Mouse (Mus musculus): ENCODE measurements around the gene Tec. TPM values are rescaled to one million over a fixed set of nuclear protein-coding genes. Genes with fewer than 3 reads are reported as not detected.

Gene Tec
- polyA plus RNA-seq, 1 experiment from 2014 or later, result 2.9 TPM

GRCm38 (mm10) chr5:72758925-72759924 is 109.1 kb downstream of the Tec start:
- Histone ChIP-seq H3K36me3 (ENCODE audit: control insufficient read depth, insufficient read depth, low read length) (no peaks in the 10 kb centered on the region), H3K9me3 (ENCODE audit: control insufficient read depth, low read length) (no peaks in the 10 kb centered on the region), H3K27me3 (ENCODE audit: control insufficient read depth, insufficient read depth, low read length) (no peaks in the 10 kb centered on the region), H3K4me2 (ENCODE audit: low read depth, low read length, severe bottlenecking) (no peak overlapping the region), H3K4me3 (ENCODE audit: low read depth, low read length) (no peak overlapping the region), H3K9ac (ENCODE audit: low read length) (no peak overlapping the region), H3K4me1 (replicated peaks; ENCODE audit: control insufficient read depth, insufficient read depth, low read length) (no peaks in the 10 kb centered on the region), H3K27ac (ENCODE audit: low read depth, low read length) (no peak overlapping the region)
- 78% methylated on average over 13 of the region's 13 CpGs for WGBS
- DNase-seq (ENCODE audit: low spot score) (no peak), ATAC-seq (replicated peaks; ENCODE audit: low FRiP score) (0 out of 2 replicates have a peak, but pooled peaks have one; percentile 33)

- WGBS, result 82% methylated on average over 18 of the region's 18 CpGs
Observed at GRCm38 (mm10) chr5:72757155-72757773, 111.0 kb downstream of the Tec start.

GRCm38 (mm10) chr5:72755941-72756340 is 112.3 kb downstream of the Tec start:
- Histone ChIP-seq H3K27ac (ENCODE audit: low read depth, low read length) (no peak overlapping the region), H3K4me1 (replicated peaks; ENCODE audit: control insufficient read depth, insufficient read depth, low read length) (no peaks in the 10 kb centered on the region), H3K9ac (ENCODE audit: low read length) (no peak overlapping the region), H3K4me3 (ENCODE audit: low read depth, low read length) (no peak overlapping the region), H3K27me3 (ENCODE audit: control insufficient read depth, insufficient read depth, low read length) (no peaks in the 10 kb centered on the region), H3K4me2 (ENCODE audit: low read depth, low read length, severe bottlenecking) (no peak overlapping the region), H3K9me3 (ENCODE audit: control insufficient read depth, low read length) (no peaks in the 10 kb centered on the region), H3K36me3 (ENCODE audit: control insufficient read depth, insufficient read depth, low read length) (no peaks in the 10 kb centered on the region)
- ATAC-seq (replicated peaks; ENCODE audit: low FRiP score), result no peak
- DNase-seq (ENCODE audit: low spot score), result peak; percentile 39
- WGBS, result 88% methylated on average over 8 of the region's 8 CpGs

More at GRCm38 (mm10) chr5:72757155-72757773, 111.0 kb downstream of the Tec start:
- H3K4me3 ChIP-seq (ENCODE audit: low read depth, low read length), result no peak overlapping the region
- H3K4me2 ChIP-seq (ENCODE audit: low read depth, low read length, severe bottlenecking), result no peak overlapping the region
- no peak overlapping the region for H3K9ac ChIP-seq (ENCODE audit: low read length)
- no peaks in the 10 kb centered on the region for H3K4me1 ChIP-seq (replicated peaks; ENCODE audit: control insufficient read depth, insufficient read depth, low read length)
- no peak overlapping the region for H3K27ac ChIP-seq (ENCODE audit: low read depth, low read length)
- DNase-seq (ENCODE audit: low spot score) (no peak), ATAC-seq (replicated peaks; ENCODE audit: low FRiP score) (no peak)
- H3K9me3 ChIP-seq (ENCODE audit: control insufficient read depth, low read length), result no peaks in the 10 kb centered on the region
- no peaks in the 10 kb centered on the region for H3K36me3 ChIP-seq (ENCODE audit: control insufficient read depth, insufficient read depth, low read length)
- no peaks in the 10 kb centered on the region for H3K27me3 ChIP-seq (ENCODE audit: control insufficient read depth, insufficient read depth, low read length)

GRCm38 (mm10) chr5:72755035-72755434 is 113.2 kb downstream of the Tec start:
- Histone ChIP-seq H3K27me3 (ENCODE audit: control insufficient read depth, insufficient read depth, low read length) (no peaks in the 10 kb centered on the region), H3K36me3 (ENCODE audit: control insufficient read depth, insufficient read depth, low read length) (no peaks in the 10 kb centered on the region), H3K9ac (ENCODE audit: low read length) (no peak overlapping the region), H3K4me2 (ENCODE audit: low read depth, low read length, severe bottlenecking) (no peak overlapping the region), H3K9me3 (ENCODE audit: control insufficient read depth, low read length) (no peaks in the 10 kb centered on the region), H3K27ac (ENCODE audit: low read depth, low read length) (no peak overlapping the region), H3K4me3 (ENCODE audit: low read depth, low read length) (no peak overlapping the region), H3K4me1 (replicated peaks; ENCODE audit: control insufficient read depth, insufficient read depth, low read length) (no peaks in the 10 kb centered on the region)
- 77% methylated on average over 2 of the region's 2 CpGs for WGBS
- ATAC-seq (replicated peaks; ENCODE audit: low FRiP score), result no peak
- DNase-seq (ENCODE audit: low spot score), result no peak

- H3K9me3 ChIP-seq (ENCODE audit: control insufficient read depth, low read length), result no peaks in the 10 kb centered on the region
- H3K27me3 ChIP-seq (ENCODE audit: control insufficient read depth, insufficient read depth, low read length), result no peaks in the 10 kb centered on the region
Observed at GRCm38 (mm10) chr5:72752585-72752984, 115.7 kb downstream of the Tec start, which contains the start of gene Txk. Gene Txk (minus strand): TSS chr5:72752777.

GRCm38 (mm10) chr5:72751056-72751758 is 117.1 kb downstream of the Tec start:
- 90% methylated on average over 7 of the region's 7 CpGs for WGBS
- H3K4me2 ChIP-seq (ENCODE audit: low read depth, low read length, severe bottlenecking), result no peak overlapping the region
- no peaks in the 10 kb centered on the region for H3K4me1 ChIP-seq (replicated peaks; ENCODE audit: control insufficient read depth, insufficient read depth, low read length)
- ATAC-seq (replicated peaks; ENCODE audit: low FRiP score), result no peak
- no peaks in the 10 kb centered on the region for H3K36me3 ChIP-seq (ENCODE audit: control insufficient read depth, insufficient read depth, low read length)
- no peak overlapping the region for H3K9ac ChIP-seq (ENCODE audit: low read length)
- no peaks in the 10 kb centered on the region for H3K27me3 ChIP-seq (ENCODE audit: control insufficient read depth, insufficient read depth, low read length)
- no peak overlapping the region for H3K27ac ChIP-seq (ENCODE audit: low read depth, low read length)
- no peaks in the 10 kb centered on the region for H3K9me3 ChIP-seq (ENCODE audit: control insufficient read depth, low read length)
- peak; percentile 14 for DNase-seq (ENCODE audit: low spot score)
- no peak overlapping the region for H3K4me3 ChIP-seq (ENCODE audit: low read depth, low read length)

More at GRCm38 (mm10) chr5:72752585-72752984, 115.7 kb downstream of the Tec start, which contains the start of gene Txk:
- Histone ChIP-seq H3K4me2 (ENCODE audit: low read depth, low read length, severe bottlenecking) (no peak within 1 kb of the TSS), H3K27ac (ENCODE audit: low read depth, low read length) (no peak within 1 kb of the TSS), H3K36me3 (ENCODE audit: control insufficient read depth, insufficient read depth, low read length) (no peaks in the 10 kb centered on the region), H3K9ac (ENCODE audit: low read length) (no peak within 1 kb of the TSS), H3K4me1 (replicated peaks; ENCODE audit: control insufficient read depth, insufficient read depth, low read length) (no peaks in the 10 kb centered on the region), H3K4me3 (ENCODE audit: low read depth, low read length) (no peak within 1 kb of the TSS)
- ATAC-seq (replicated peaks; ENCODE audit: low FRiP score), result no peak
- WGBS, result 87% methylated on average over 5 of the region's 5 CpGs
- DNase-seq (ENCODE audit: low spot score), result no peak

- Histone ChIP-seq H3K9me3 (ENCODE audit: control insufficient read depth, low read length) (no peaks in the 10 kb centered on the region), H3K4me1 (replicated peaks; ENCODE audit: control insufficient read depth, insufficient read depth, low read length) (no peaks in the 10 kb centered on the region), H3K9ac (ENCODE audit: low read length) (no peak overlapping the region), H3K4me2 (ENCODE audit: low read depth, low read length, severe bottlenecking) (no peak overlapping the region), H3K4me3 (ENCODE audit: low read depth, low read length) (no peak overlapping the region), H3K36me3 (ENCODE audit: control insufficient read depth, insufficient read depth, low read length) (no peaks in the 10 kb centered on the region), H3K27ac (ENCODE audit: low read depth, low read length) (no peak overlapping the region), H3K27me3 (ENCODE audit: control insufficient read depth, insufficient read depth, low read length) (no peaks in the 10 kb centered on the region)
- ATAC-seq (replicated peaks; ENCODE audit: low FRiP score), result no peak
- DNase-seq (ENCODE audit: low spot score), result no peak
- WGBS, result 83% methylated on average over 5 of the region's 5 CpGs
Observed at GRCm38 (mm10) chr5:72750226-72750625, 118.1 kb downstream of the Tec start.

GRCm38 (mm10) chr5:72748659-72749265 is 119.5 kb downstream of the Tec start:
- DNase-seq (ENCODE audit: low spot score) (no peak), ATAC-seq (replicated peaks; ENCODE audit: low FRiP score) (no peak)
- Histone ChIP-seq H3K36me3 (ENCODE audit: control insufficient read depth, insufficient read depth, low read length) (no peaks in the 10 kb centered on the region), H3K4me3 (ENCODE audit: low read depth, low read length) (no peak overlapping the region), H3K9me3 (ENCODE audit: control insufficient read depth, low read length) (no peaks in the 10 kb centered on the region), H3K4me2 (ENCODE audit: low read depth, low read length, severe bottlenecking) (no peak overlapping the region), H3K9ac (ENCODE audit: low read length) (no peak overlapping the region), H3K27ac (ENCODE audit: low read depth, low read length) (no peak overlapping the region), H3K27me3 (ENCODE audit: control insufficient read depth, insufficient read depth, low read length) (no peaks in the 10 kb centered on the region), H3K4me1 (replicated peaks; ENCODE audit: control insufficient read depth, insufficient read depth, low read length) (no peaks in the 10 kb centered on the region)
- WGBS, result 82% methylated on average over 7 of the region's 7 CpGs
